Mouse (Mus musculus) embryonic facial prominence, embryonic 14.5 days (tissue): Measurements from ENCODE around the gene Wrnip1. TPM values are rescaled to one million over a fixed set of nuclear protein-coding genes. Genes with fewer than 3 reads are reported as not detected.

ENCODE experiments used
- ATAC-seq: fragments of 200-750 bp; cut with Nextera tagmentation; 2 replicates; pipeline ENCODE4 v1.8.0; 2017; ENCODE audit warnings: low read depth, moderate number of reproducible peaks, moderate TSS enrichment
- DNase-seq: peaks from one replicate; pipeline ENCODE4 v3.0.0-alpha.2; 2015; ENCODE audit warnings: low spot score
- H3K27ac ChIP-seq: fragments of 300-500 bp; sonication (generic); replicated peaks from 2 replicates; pipeline ENCODE4 v1.5.1; 2014; ENCODE audit warnings: low read depth, mild to moderate bottlenecking, low read length, moderate library complexity
- H3K27me3 ChIP-seq: fragments of 300-500 bp; sonication (generic); replicated peaks from 2 replicates; pipeline ENCODE4 v1.6.1; 2014; ENCODE audit warnings: low read length; ENCODE audit not compliant: control insufficient read depth, insufficient read depth
- H3K36me3 ChIP-seq: fragments of 300-500 bp; sonication (generic); 2 replicates; pipeline ENCODE4 v1.6.1; 2014; ENCODE audit warnings: low read length, mixed read lengths; ENCODE audit not compliant: control insufficient read depth, insufficient read depth
- H3K4me1 ChIP-seq: fragments of 300-500 bp; sonication (generic); 2 replicates; pipeline ENCODE4 v1.6.1; 2014; ENCODE audit warnings: antibody characterized with exemption, low read length; ENCODE audit not compliant: control insufficient read depth, insufficient read depth
- H3K4me2 ChIP-seq: fragments of 300-500 bp; sonication (generic); 2 replicates; pipeline ENCODE4 v1.6.1; 2014; ENCODE audit warnings: low read depth, mild to moderate bottlenecking, low read length, moderate library complexity, mixed read lengths
- H3K4me3 ChIP-seq: fragments of 300-500 bp; sonication (generic); 2 replicates; pipeline ENCODE4 v1.5.1; 2014; ENCODE audit warnings: low read depth, mild to moderate bottlenecking, low read length
- H3K9ac ChIP-seq: fragments of 300-500 bp; sonication (generic); 2 replicates; pipeline ENCODE4 v1.6.1; 2014; ENCODE audit warnings: low read depth, mild to moderate bottlenecking, low read length, moderate library complexity, mixed read lengths
- H3K9me3 ChIP-seq: fragments of 300-500 bp; sonication (generic); 2 replicates; pipeline ENCODE4 v1.6.1; 2016; ENCODE audit warnings: low read length; ENCODE audit not compliant: control insufficient read depth
- WGBS: fragments of 180-500 bp; shearing (Covaris S2); extraction: QIAGEN DNeasy Blood & Tissue Kit; methylation state at CpG from one replicate; pipeline ENCODE4 v1.1.7; 2014; 5-methylcytosine and 5-hydroxymethylcytosine counted together
- polyA plus RNA-seq: library from polyadenylated mRNA; unstranded; fragments of >200 nt; fragmentation: Nextera tagmentation; extraction: Ambion mirVana; gene quantifications from 2 replicates; pipeline ENCODE4 v1.2.1, GENCODE M21; 2014

Wrnip1 gene
- polyA plus RNA-seq, 1 experiment from 2014 or later: 27.8 TPM

- no peaks in the 10 kb centered on the region for H3K4me1 ChIP-seq
- H3K36me3 ChIP-seq: no peaks in the 10 kb centered on the region
- H3K4me3 ChIP-seq: no peak overlapping the region
- ATAC-seq (no peak), DNase-seq (no peak)
- 72% methylated on average over 3 of the region's 3 CpGs for WGBS
- H3K9ac ChIP-seq: no peak overlapping the region
- no peak overlapping the region for H3K27ac ChIP-seq
- no peaks in the 10 kb centered on the region for H3K27me3 ChIP-seq
- H3K9me3 ChIP-seq: no peaks in the 10 kb centered on the region
- H3K4me2 ChIP-seq: no peak overlapping the region
These were observed 30.9 kb downstream of the Wrnip1 start for GRCm38 (mm10) chr13:32832776-32833175.

DNA sequence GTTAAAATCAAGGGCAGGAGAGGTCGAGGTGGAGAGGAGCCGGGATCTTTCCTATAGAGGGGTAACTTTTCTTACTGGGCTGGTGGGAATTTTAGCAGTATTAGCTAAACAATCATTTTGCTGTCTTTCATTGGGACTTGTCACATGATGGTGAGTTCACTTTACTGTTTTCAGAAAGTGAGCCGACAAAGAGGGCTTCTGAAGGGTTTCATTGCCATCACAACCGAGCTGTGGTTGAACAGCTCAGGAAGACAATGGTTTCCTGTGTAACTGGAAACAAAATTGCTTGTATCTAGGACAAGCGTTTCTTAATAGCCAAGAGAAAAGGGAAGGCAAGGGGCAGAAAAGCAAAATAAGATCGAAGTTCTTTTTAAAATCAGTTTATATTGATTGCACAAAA lies 31.4 kb downstream of the Wrnip1 start:
- Histone ChIP-seq H3K4me1 (no peaks in the 10 kb centered on the region), H3K27ac (no peak overlapping the region), H3K36me3 (no peaks in the 10 kb centered on the region), H3K4me2 (no peak overlapping the region), H3K9ac (no peak overlapping the region), H3K4me3 (no peak overlapping the region), H3K9me3 (no peaks in the 10 kb centered on the region), H3K27me3 (no peaks in the 10 kb centered on the region)
- no peak for ATAC-seq
- DNase-seq: no peak
- 50% methylated on average over 6 of the region's 6 CpGs for WGBS

- 92% methylated on average over 5 of the region's 5 CpGs for WGBS
- H3K36me3 ChIP-seq: no peaks in the 10 kb centered on the region
- no peak overlapping the region for H3K4me3 ChIP-seq
- H3K4me2 ChIP-seq: no peak overlapping the region
- no peak overlapping the region for H3K27ac ChIP-seq
- no peak overlapping the region for H3K9ac ChIP-seq
- no peaks in the 10 kb centered on the region for H3K4me1 ChIP-seq
- no peaks in the 10 kb centered on the region for H3K27me3 ChIP-seq
- ATAC-seq: no peak
- no peak for DNase-seq
- H3K9me3 ChIP-seq: no peaks in the 10 kb centered on the region
These were observed 32.7 kb downstream of the Wrnip1 start for GRCm38 (mm10) chr13:32834513-32834912.

DNA sequence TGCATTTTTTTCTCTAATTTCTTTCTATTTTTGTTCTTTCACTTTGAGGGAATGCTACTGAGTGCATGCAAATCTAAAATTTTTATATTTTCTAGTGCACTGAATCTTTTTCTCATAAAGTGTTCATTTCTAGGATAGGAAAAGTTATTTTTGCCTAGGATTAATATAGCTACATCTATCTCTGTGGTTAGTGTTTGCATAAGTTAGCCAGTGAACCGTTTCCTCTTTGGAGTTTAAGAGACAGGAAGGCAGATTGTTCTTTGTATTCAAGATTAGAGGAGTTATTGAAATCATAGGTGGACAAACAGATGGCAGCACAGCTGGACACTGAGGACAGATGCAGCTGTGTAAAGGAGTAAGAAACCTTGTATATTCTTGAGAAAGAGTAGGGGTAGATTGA lies 37.5 kb downstream of the Wrnip1 start:
- Histone ChIP-seq H3K27me3 (no peaks in the 10 kb centered on the region), H3K4me3 (no peak overlapping the region), H3K36me3 (no peaks in the 10 kb centered on the region), H3K27ac (no peak overlapping the region), H3K9me3 (no peaks in the 10 kb centered on the region), H3K4me1 (no peaks in the 10 kb centered on the region), H3K4me2 (no peak overlapping the region), H3K9ac (no peak overlapping the region)
- 46% methylated on average over 1 of the region's 1 CpGs for WGBS
- ATAC-seq: no peak
- no peak for DNase-seq

GRCm38 (mm10) chr13:32841349-32841748 lies 39.5 kb downstream of the Wrnip1 start:
- no peak for DNase-seq
- WGBS: 86% methylated on average over 3 of the region's 3 CpGs
- H3K4me3 ChIP-seq: no peak overlapping the region
- no peak overlapping the region for H3K9ac ChIP-seq
- H3K4me1 ChIP-seq: no peaks in the 10 kb centered on the region
- H3K36me3 ChIP-seq: no peaks in the 10 kb centered on the region
- no peaks in the 10 kb centered on the region for H3K27me3 ChIP-seq
- no peak overlapping the region for H3K27ac ChIP-seq
- no peaks in the 10 kb centered on the region for H3K9me3 ChIP-seq
- H3K4me2 ChIP-seq: no peak overlapping the region
- ATAC-seq: no peak

GRCm38 (mm10) chr13:32846221-32846620 lies 44.4 kb downstream of the Wrnip1 start:
- DNase-seq: no peak
- no peaks in the 10 kb centered on the region for H3K27me3 ChIP-seq
- no peaks in the 10 kb centered on the region for H3K36me3 ChIP-seq
- H3K4me3 ChIP-seq: no peak overlapping the region
- no peak for ATAC-seq
- H3K9ac ChIP-seq: no peak overlapping the region
- no peak overlapping the region for H3K4me2 ChIP-seq
- no peak overlapping the region for H3K27ac ChIP-seq
- H3K9me3 ChIP-seq: no peaks in the 10 kb centered on the region
- H3K4me1 ChIP-seq: no peaks in the 10 kb centered on the region; the same call in 1 of the 2 replicates

DNA sequence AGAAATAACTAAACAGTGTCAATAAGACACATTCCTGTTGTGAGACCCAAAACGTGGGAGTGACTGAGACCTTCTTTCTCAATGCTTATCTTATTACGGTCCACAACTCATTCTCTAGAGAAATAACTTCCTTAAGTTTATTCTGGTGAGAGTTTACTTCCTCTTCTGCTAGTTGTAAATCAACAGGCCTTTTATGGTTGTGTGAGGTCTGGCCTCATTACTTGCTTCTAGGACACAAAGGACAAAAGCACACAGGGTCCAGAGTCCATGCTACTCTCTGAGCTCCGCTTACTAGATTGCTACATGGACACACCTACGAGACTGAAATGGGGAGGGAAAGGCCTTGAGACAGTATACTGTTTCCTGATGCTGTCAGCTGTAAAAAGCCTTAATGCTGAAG lies 47.3 kb downstream of the Wrnip1 start:
- H3K9ac ChIP-seq: no peak overlapping the region
- no peak overlapping the region for H3K4me2 ChIP-seq
- H3K27me3 ChIP-seq: no peaks in the 10 kb centered on the region
- no peaks in the 10 kb centered on the region for H3K36me3 ChIP-seq
- ATAC-seq (no peak), DNase-seq (no peak)
- no peaks in the 10 kb centered on the region for H3K9me3 ChIP-seq
- no peak overlapping the region for H3K27ac ChIP-seq
- no peak overlapping the region for H3K4me3 ChIP-seq
- WGBS: 61% methylated on average over 4 of the region's 4 CpGs
- H3K4me1 ChIP-seq: no peaks in the 10 kb centered on the region; the same call in 1 of the 2 replicates

GRCm38 (mm10) chr13:32849531-32850123 lies 47.8 kb downstream of the Wrnip1 start:
- Histone ChIP-seq H3K9me3 (no peaks in the 10 kb centered on the region), H3K4me2 (no peak overlapping the region), H3K4me1 (no peaks in the 10 kb centered on the region; the same call in 1 of the 2 replicates), H3K36me3 (no peaks in the 10 kb centered on the region), H3K9ac (no peak overlapping the region), H3K4me3 (no peak overlapping the region), H3K27me3 (no peaks in the 10 kb centered on the region), H3K27ac (no peak overlapping the region)
- no peak for ATAC-seq
- no peak for DNase-seq

DNA sequence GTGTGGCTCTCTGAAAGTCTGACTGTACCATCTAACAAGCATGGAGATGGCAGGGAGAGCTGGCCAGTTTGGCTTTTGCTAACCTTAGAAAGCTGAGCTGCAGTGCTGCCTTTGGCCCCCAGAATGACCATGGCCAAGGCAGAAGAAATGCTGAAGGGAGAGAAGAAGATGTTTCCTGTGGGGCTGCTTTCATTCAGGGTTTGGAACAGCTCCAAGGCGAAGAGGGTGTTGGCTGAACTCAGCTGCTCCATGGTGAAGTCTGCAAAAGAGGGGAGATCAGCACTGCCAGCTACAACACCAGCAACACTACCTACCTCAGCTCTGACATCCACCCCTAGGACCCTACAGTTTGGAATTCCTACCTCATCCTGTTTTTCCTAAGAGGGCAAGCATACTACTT lies 48.3 kb downstream of the Wrnip1 start:
- no peak overlapping the region for H3K27ac ChIP-seq
- H3K4me1 ChIP-seq: no peaks in the 10 kb centered on the region; the same call in 1 of the 2 replicates
- no peak overlapping the region for H3K4me2 ChIP-seq
- no peak overlapping the region for H3K9ac ChIP-seq
- ATAC-seq (no peak), DNase-seq (peak; percentile 35)
- H3K27me3 ChIP-seq: no peaks in the 10 kb centered on the region
- WGBS: 73% methylated on average over 1 of the region's 1 CpGs
- H3K9me3 ChIP-seq: no peaks in the 10 kb centered on the region
- no peaks in the 10 kb centered on the region for H3K36me3 ChIP-seq
- no peak overlapping the region for H3K4me3 ChIP-seq
